Mouse (Mus musculus) layer of hippocampus, adult 2 months (tissue): ENCODE measurements around the gene Hist2h3c1. TPM values are rescaled to one million over a fixed set of nuclear protein-coding genes. Genes with fewer than 3 reads are reported as not detected.
"Not testable (repeated sequence)": the region's sequence is repeated elsewhere in the genome, so short reads cannot be mapped to it uniquely, and the experiment has no call there.

Experiments
- DNase-seq, 2 experiments: peaks; one replicate each; pipeline ENCODE4 v3.0.0; 2022; ENCODE audit warnings: low spot score in 2 of 2
- H3K27ac ChIP-seq: fragments of 200-600 bp; 2 replicates; pipeline ENCODE4 v1.8.1; 2022
- H3K4me3 ChIP-seq: fragments of 200-600 bp; 2 replicates; pipeline ENCODE4 v1.8.1; 2022; ENCODE audit warnings: mild to moderate bottlenecking
- CTCF ChIP-seq: fragments of 200-600 bp; conservative IDR thresholded peaks from 2 replicates; pipeline ENCODE4 v1.8.1; 2022; ENCODE audit warnings: antibody characterized with exemption, mild to moderate bottlenecking, moderate library complexity
- microRNA-seq, 2 experiments: library from miRNA; unstranded; fragments of <30 nt; microRNA quantifications; one replicate each; pipeline ENCODE4 v1.2.0; 2021
- total RNA-seq, 2 experiments: library from RNA; stranded (reverse); gene quantifications; 2 replicates each; pipeline ENCODE4 v1.2.3; 2021

Hist2h3c1 gene
- total RNA-seq, 2 experiments from 2014 or later: not detected

GRCm38 (mm10) chr3:96269511-96270474 is 23.3 kb downstream of the Hist2h3c1 start, which contains the start of gene Hist2h2bb:
Gene Hist2h2bb (plus strand): TSS chr3:96269752.
- no peak for TF ChIP-seq CTCF
- DNase-seq: peak; percentile 87 to 96
- Histone ChIP-seq H3K27ac (peak within 1 kb of the TSS; percentile 92), H3K4me3 (peak within 1 kb of the TSS; percentile 81)

- TF ChIP-seq CTCF: no peak
- no peak for DNase-seq
- H3K27ac ChIP-seq: no peak overlapping the region
- H3K4me3 ChIP-seq: peak overlapping the region; percentile 56
Observed at GRCm38 (mm10) chr3:96273591-96274465, 27.3 kb downstream of the Hist2h3c1 start.

- no peak for TF ChIP-seq CTCF
- Histone ChIP-seq H3K27ac (peak overlapping the region; percentile 89; the same call in 1 of the 2 replicates), H3K4me3 (peak overlapping the region; percentile 56)
- DNase-seq: no peak
Observed at GRCm38 (mm10) chr3:96277428-96277799, 30.9 kb downstream of the Hist2h3c1 start.

- H3K27ac ChIP-seq: peak overlapping the region; percentile 89
- H3K4me3 ChIP-seq: peak overlapping the region; percentile 56
- peak; percentile 92 for DNase-seq
- peak; percentile 73 for TF ChIP-seq CTCF
Observed at GRCm38 (mm10) chr3:96277800-96278624, 31.5 kb downstream of the Hist2h3c1 start.

GRCm38 (mm10) chr3:96280660-96281059 is 34.2 kb downstream of the Hist2h3c1 start:
- no peak overlapping the region for H3K27ac ChIP-seq
- no peak for DNase-seq
- no peak for TF ChIP-seq CTCF
- H3K4me3 ChIP-seq: no peak overlapping the region

- H3K4me3 ChIP-seq: no peak overlapping the region
- TF ChIP-seq CTCF: peak; percentile 74
- DNase-seq: no peak
- H3K27ac ChIP-seq: no peak overlapping the region
Observed at GRCm38 (mm10) chr3:96284457-96284856, 38.0 kb downstream of the Hist2h3c1 start.

- TF ChIP-seq CTCF: peak; percentile 78
- H3K27ac ChIP-seq, DNase-seq, H3K4me3 ChIP-seq: not testable (repeated sequence)
Observed at GRCm38 (mm10) chr3:96287334-96287733, 40.8 kb downstream of the Hist2h3c1 start.

GRCm38 (mm10) chr3:96289201-96289600 is 42.7 kb downstream of the Hist2h3c1 start:
- DNase-seq: no peak
- no peak for TF ChIP-seq CTCF
- no peak overlapping the region for H3K27ac ChIP-seq
- no peak overlapping the region for H3K4me3 ChIP-seq

- not testable (repeated sequence) for H3K4me3 ChIP-seq, DNase-seq, H3K27ac ChIP-seq
Observed at GRCm38 (mm10) chr3:96290727-96291126, 44.2 kb downstream of the Hist2h3c1 start.

- no peak for TF ChIP-seq CTCF
- DNase-seq: no peak
- Histone ChIP-seq H3K27ac (no peak overlapping the region), H3K4me3 (no peak overlapping the region)
Observed at GRCm38 (mm10) chr3:96292641-96293040, 46.2 kb downstream of the Hist2h3c1 start.

GRCm38 (mm10) chr3:96293368-96293767 is 46.9 kb downstream of the Hist2h3c1 start:
- H3K27ac ChIP-seq: peak overlapping the region; percentile 10; the same call in 1 of the 2 replicates
- no peak for DNase-seq
- no peak for TF ChIP-seq CTCF
- no peak overlapping the region; the same call in 1 of the 2 replicates for H3K4me3 ChIP-seq

GRCm38 (mm10) chr3:96293787-96294186 is 47.3 kb downstream of the Hist2h3c1 start, which contains the start of gene Fcgr1:
Gene Fcgr1 (minus strand): TSS chr3:96293969.
- Histone ChIP-seq H3K27ac (peak within 1 kb of the TSS; percentile 10; the same call in 1 of the 2 replicates), H3K4me3 (no peak within 1 kb of the TSS; the same call in 1 of the 2 replicates)
- no peak for DNase-seq
- no peak for TF ChIP-seq CTCF

Small RNA genes lying within 50 kb of the gene (microRNA-seq; reads per million reads assigned to microRNA genes)
- gene Gm44492 (0 to 0.64 reads per million in 2 experiments), gene Gm47311 (0 reads per million in 2 experiments), gene Gm47313 (0 reads per million in 2 experiments)

Other genes starting within 250 kb of the Hist2h3c1 start
- gene Vps45, start 188.2 kb upstream of the Hist2h3c1 start, total RNA-seq: 10 to 100 TPM; 45.5 to 48.3 TPM
- gene Otud7b, start 142.2 kb upstream of the Hist2h3c1 start, total RNA-seq: 10 to 100 TPM; 30.1 to 33.4 TPM
- gene Mtmr11, start 84.7 kb upstream of the Hist2h3c1 start, total RNA-seq: 1 to 10 TPM; 4.3 to 5.3 TPM
- 10 to 100 TPM; 50.1 to 50.2 TPM for gene Sf3b4, start 74.4 kb upstream of the Hist2h3c1 start, total RNA-seq
- 100 to 1,000 TPM; 352 to 370 TPM for gene Sv2a, start 65.5 kb upstream of the Hist2h3c1 start, total RNA-seq
- 10 to 100 TPM; 16.2 to 16.7 TPM for gene Bola1, start 27.0 kb upstream of the Hist2h3c1 start, total RNA-seq
- gene Hist2h2ab, start 26.8 kb upstream of the Hist2h3c1 start, total RNA-seq: 10 to 100 TPM in 1 of 2 experiments, 1 to 10 TPM in 1; 9.3 to 12.7 TPM
- gene Hist2h2ac, start 25.8 kb upstream of the Hist2h3c1 start, total RNA-seq: 10 to 100 TPM; 21.9 to 28.0 TPM
- 1 to 10 TPM; 7.6 to 7.9 TPM for gene Hist2h2be, start 25.6 kb upstream of the Hist2h3c1 start, total RNA-seq
- 10 to 100 TPM; 11.4 to 12.3 TPM for gene Hist2h3c2, start 7.6 kb upstream of the Hist2h3c1 start, total RNA-seq
- 100 to 1,000 TPM; 208 to 213 TPM for gene Hist2h2aa2, start 6.4 kb upstream of the Hist2h3c1 start, total RNA-seq
- gene Hist2h2aa1, start 1.2 kb upstream of the Hist2h3c1 start, total RNA-seq: 10 to 100 TPM in 1 of 2 experiments, not detected in 1; 11.7 TPM
- gene Hist2h4, start 16.6 kb downstream of the Hist2h3c1 start, total RNA-seq: 10 to 100 TPM; 29.6 to 29.9 TPM
- gene Hist2h3b, start 22.0 kb downstream of the Hist2h3c1 start, total RNA-seq: 10 to 100 TPM; 48.4 to 51.6 TPM
- gene Hist2h2bb, start 23.1 kb downstream of the Hist2h3c1 start, total RNA-seq: 100 to 1,000 TPM; 126 to 137 TPM
- gene Fcgr1, start 47.3 kb downstream of the Hist2h3c1 start, total RNA-seq: 1 to 10 TPM; 2.2 to 2.3 TPM
- gene BC107364, start 205.6 kb downstream of the Hist2h3c1 start, total RNA-seq: not detected